8 mouse cellular contexts compared by ENCODE assay signal in genomic region chr3:121426621-121427519, GRCm38 (mm10). TPM values are rescaled to one million over a fixed set of nuclear protein-coding genes. Genes with fewer than 3 reads are reported as not detected.
DNase-seq lines count a peak whose midpoint lies in the region; ATAC-seq and TF ChIP-seq lines count a peak whose summit lies in the region.

No protein-coding gene starts in this region.

- H3K4me3 ChIP-seq in hindbrain, embryonic 10.5 days = peak overlapping the region; percentile 90

- peak; percentile 44 for DNase-seq in Patski (ENCODE audit: low read depth, low spot score)
- DNase-seq in cerebellum, adult 9-11 months = peak; percentile 65
- peak; percentile 87 for DNase-seq in hindbrain, embryonic 10.5 days (ENCODE audit: low spot score)
- DNase-seq in layer of hippocampus, postnatal 14 days (ENCODE audit: low spot score in 2 of 2) = peak; percentile 75 to 76
- peak; percentile 90 for DNase-seq in lung, postnatal 10 days
- DNase-seq in retina, embryonic 14.5 days (ENCODE audit: low spot score) = peak; percentile 87
- peak; percentile 83 to 87 for DNase-seq in thymus, postnatal 36 days

- peak overlapping the region; percentile 100 for H3K27ac ChIP-seq in hindbrain, embryonic 10.5 days

- H3K4me1 ChIP-seq in hindbrain, embryonic 10.5 days (replicated peaks) = peaks cover 49% of the 10 kb centered on the region

- in situ Hi-C loops in Patski (cut with MboI; ENCODE audit: low pct_unique_long_range_greater_than_20kb) = loop anchor here (5.0 kb wide), 1 partner anchor 110 kb away; no protein-coding TSS in a partner anchor

- peaks cover 18% of the 10 kb centered on the region for H3K36me3 ChIP-seq in hindbrain, embryonic 10.5 days

- POLR2A ChIA-PET in Patski (lab: Charles Lee) = interaction anchor here (0.6 to 3.6 kb wide), 8 partner anchors 18 to 78 kb away, joined by 3 to 19 read pairs (median 4); no protein-coding TSS in a partner anchor

- no peak for TF ChIP-seq CTCF in Patski (IDR thresholded peaks at IDR 0.05)

- no peaks in the 10 kb centered on the region for H3K27me3 ChIP-seq in Patski
- peaks cover 12% of the 10 kb centered on the region for H3K27me3 ChIP-seq in hindbrain, embryonic 10.5 days (ENCODE audit: insufficient read depth, poor library complexity, severe bottlenecking)

- WGBS in hindbrain, embryonic 10.5 days = under 1% methylated on average over 93 of the region's 93 CpGs

- peak; percentile 76 for ATAC-seq in Patski
- peak; percentile 49 for ATAC-seq in frontal cortex, adult (ENCODE audit: low TSS enrichment)

- no peaks in the 10 kb centered on the region for H3K9me3 ChIP-seq in hindbrain, embryonic 10.5 days

- CTCF ChIA-PET in Patski (lab: Charles Lee) = interaction anchor here (1.2 to 2.2 kb wide), 4 partner anchors 54 to 106 kb away, joined by 3 to 13 read pairs (median 4); no protein-coding TSS in a partner anchor

RNA-seq across cellular contexts. Expression of gene Cnn3, which starts 0.6 kb away (rescaled TPM):
- 770 TPM for polyA plus RNA-seq in Patski (2021)
- 918 and 954 TPM in 2 replicates for polyA plus RNA-seq in hindbrain, embryonic 10.5 days (2016; fragmentation: Nextera tagmentation; extraction: Ambion mirVana)
- 100 to 1,000 TPM; 110 to 126 TPM for total RNA-seq in layer of hippocampus, postnatal 14 days (2021)

Comparison
In these comparisons a context has a peak if more than half of its experiments do, and no peak if none do; other contexts are left out.
1. Peak in every context shown above with its lines: DNase-seq, ATAC-seq, H3K4me3 ChIP-seq and H3K27ac ChIP-seq.